Mouse (Mus musculus) embryonic facial prominence, embryonic 10.5 days (tissue): Measurements from ENCODE around the gene Islr. TPM values are rescaled to one million over a fixed set of nuclear protein-coding genes. Genes with fewer than 3 reads are reported as not detected.

ENCODE experiments used
- DNase-seq: peaks from one replicate; pipeline ENCODE4 v3.0.0-alpha.2; 2017; ENCODE audit warnings: low spot score
- H3K27ac ChIP-seq: fragments of 300-500 bp; sonication (generic); replicated peaks from 2 replicates; pipeline ENCODE4 v1.5.1; 2016; ENCODE audit warnings: mild to moderate bottlenecking
- H3K27me3 ChIP-seq: fragments of 300-500 bp; sonication (generic); replicated peaks from 2 replicates; pipeline ENCODE4 v1.6.1; 2016; ENCODE audit warnings: low read depth, mild to moderate bottlenecking; ENCODE audit not compliant: poor library complexity, severe bottlenecking
- H3K36me3 ChIP-seq: fragments of 300-500 bp; sonication (generic); replicated peaks from 2 replicates; pipeline ENCODE4 v1.6.1; 2016; ENCODE audit warnings: mild to moderate bottlenecking, moderate library complexity
- H3K4me1 ChIP-seq: fragments of 300-500 bp; sonication (generic); 2 replicates; pipeline ENCODE4 v1.6.1; 2016
- H3K4me3 ChIP-seq: fragments of 300-500 bp; sonication (generic); 2 replicates; pipeline ENCODE4 v1.5.1; 2016; ENCODE audit warnings: mild to moderate bottlenecking, moderate library complexity
- H3K9me3 ChIP-seq: fragments of 300-500 bp; sonication (generic); 2 replicates; pipeline ENCODE4 v1.6.1; 2016; ENCODE audit warnings: mild to moderate bottlenecking
- WGBS: fragments of 180-500 bp; shearing (Covaris S2); methylation state at CpG from one replicate; pipeline ENCODE4 v1.1.7; 2016; 5-methylcytosine and 5-hydroxymethylcytosine counted together
- polyA plus RNA-seq: library from polyadenylated mRNA; unstranded; fragments of >200 nt; fragmentation: Nextera tagmentation; extraction: Ambion mirVana; gene quantifications from 2 replicates; pipeline ENCODE4 v1.2.1, GENCODE M21; 2016

Islr gene
- polyA plus RNA-seq, 1 experiment from 2014 or later = 18.2 TPM

DNA sequence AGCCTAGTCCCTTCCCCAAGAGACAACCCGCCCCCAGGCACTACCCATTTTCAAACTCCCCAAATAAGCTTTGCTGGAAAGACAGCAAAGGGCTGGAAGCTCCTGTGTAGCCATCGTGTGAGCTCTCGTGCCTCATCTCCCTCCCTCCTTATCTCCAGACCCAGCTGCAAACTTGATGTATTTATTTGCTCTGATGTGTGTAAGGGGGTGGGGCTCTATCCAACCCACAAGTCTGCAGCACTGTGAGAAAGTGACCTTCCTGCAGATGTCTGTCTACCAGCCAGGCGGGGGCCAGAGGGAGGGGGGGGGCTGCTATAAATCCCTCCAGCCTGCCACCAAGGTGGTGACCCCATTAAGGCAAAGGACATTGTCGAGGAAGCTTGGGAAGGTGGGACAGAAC lies 9.8 kb upstream of the Islr start:
- Histone ChIP-seq H3K36me3 (peaks cover 1% of the 10 kb centered on the region; the same call in 1 of the 2 replicates), H3K27me3 (peaks cover 17% of the 10 kb centered on the region), H3K4me3 (no peak overlapping the region), H3K9me3 (no peaks in the 10 kb centered on the region), H3K4me1 (peaks cover 35% of the 10 kb centered on the region), H3K27ac (no peak overlapping the region)
- DNase-seq = no peak
- WGBS = 36% methylated on average over 5 of the region's 5 CpGs

DNA sequence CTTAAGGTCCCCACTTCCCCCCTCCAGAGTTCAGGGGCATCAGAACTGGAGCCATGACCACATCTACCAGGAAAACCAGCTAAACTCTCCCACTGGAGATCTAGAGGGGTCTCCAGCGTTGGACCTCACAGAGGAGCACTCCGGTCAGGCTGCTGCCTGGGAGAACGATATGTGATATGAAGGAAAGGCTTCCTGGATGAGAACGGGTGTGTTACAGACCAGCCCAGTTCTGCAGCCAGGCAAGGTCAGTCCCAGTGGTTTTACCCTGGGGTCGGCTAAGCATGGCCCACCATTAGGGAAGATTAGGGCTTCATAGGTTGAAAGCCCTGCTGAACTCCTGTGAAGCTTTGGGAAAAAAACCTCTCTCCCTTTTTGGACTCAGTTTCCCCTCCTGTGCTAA lies 9.3 kb upstream of the Islr start:
- Histone ChIP-seq H3K27ac (no peak overlapping the region), H3K4me1 (peaks cover 35% of the 10 kb centered on the region), H3K36me3 (no peaks in the 10 kb centered on the region), H3K9me3 (no peaks in the 10 kb centered on the region), H3K4me3 (no peak overlapping the region), H3K27me3 (peaks cover 17% of the 10 kb centered on the region)
- WGBS = 75% methylated on average over 5 of the region's 5 CpGs
- DNase-seq = no peak

- no peak for DNase-seq
- Histone ChIP-seq H3K27me3 (peaks cover 41% of the 10 kb centered on the region), H3K27ac (no peak overlapping the region), H3K4me1 (peaks cover 20% of the 10 kb centered on the region), H3K36me3 (no peaks in the 10 kb centered on the region), H3K9me3 (no peaks in the 10 kb centered on the region), H3K4me3 (no peak overlapping the region)
- WGBS = 91% methylated on average over 2 of the region's 2 CpGs
Measured at GRCm38 (mm10) chr9:58210304-58210627, 6.2 kb upstream of the Islr start.

- WGBS = 79% methylated on average over 8 of the region's 8 CpGs
- DNase-seq = no peak
Measured at GRCm38 (mm10) chr9:58209462-58210303, 5.6 kb upstream of the Islr start.

DNA sequence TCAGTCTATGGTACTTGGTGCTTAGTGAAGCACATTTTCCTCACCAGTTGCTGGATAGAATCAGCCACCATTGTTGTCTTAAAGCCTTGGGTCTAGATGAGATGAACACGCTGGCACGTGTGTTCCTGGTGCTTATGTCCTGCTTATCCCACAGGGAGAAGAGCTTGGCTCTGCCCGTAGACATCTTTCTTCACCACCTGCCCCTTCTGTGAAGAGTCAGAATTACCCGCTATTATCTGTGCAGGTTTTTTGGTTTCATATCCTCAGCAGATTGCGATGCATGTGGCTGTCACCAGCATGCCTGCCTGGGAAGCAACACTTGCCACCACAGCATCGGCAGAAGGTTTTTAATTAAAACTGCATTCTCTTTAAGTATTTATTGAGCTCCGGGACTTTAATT lies 1.9 kb upstream of the Islr start:
- WGBS = 88% methylated on average over 7 of the region's 7 CpGs
- peaks cover 64% of the 10 kb centered on the region for H3K27me3 ChIP-seq
- no peak for DNase-seq
- no peaks in the 10 kb centered on the region for H3K9me3 ChIP-seq
- no peak overlapping the region for H3K4me3 ChIP-seq
- peaks cover 32% of the 10 kb centered on the region for H3K4me1 ChIP-seq
- H3K36me3 ChIP-seq = no peaks in the 10 kb centered on the region
- no peak overlapping the region for H3K27ac ChIP-seq

More at GRCm38 (mm10) chr9:58209462-58210303, 5.6 kb upstream of the Islr start:
- H3K9me3 ChIP-seq = no peaks in the 10 kb centered on the region
- peaks cover 47% of the 10 kb centered on the region for H3K27me3 ChIP-seq
- H3K27ac ChIP-seq = no peak overlapping the region
- no peak overlapping the region for H3K4me3 ChIP-seq
- no peaks in the 10 kb centered on the region for H3K36me3 ChIP-seq
- H3K4me1 ChIP-seq = peaks cover 14% of the 10 kb centered on the region

DNA sequence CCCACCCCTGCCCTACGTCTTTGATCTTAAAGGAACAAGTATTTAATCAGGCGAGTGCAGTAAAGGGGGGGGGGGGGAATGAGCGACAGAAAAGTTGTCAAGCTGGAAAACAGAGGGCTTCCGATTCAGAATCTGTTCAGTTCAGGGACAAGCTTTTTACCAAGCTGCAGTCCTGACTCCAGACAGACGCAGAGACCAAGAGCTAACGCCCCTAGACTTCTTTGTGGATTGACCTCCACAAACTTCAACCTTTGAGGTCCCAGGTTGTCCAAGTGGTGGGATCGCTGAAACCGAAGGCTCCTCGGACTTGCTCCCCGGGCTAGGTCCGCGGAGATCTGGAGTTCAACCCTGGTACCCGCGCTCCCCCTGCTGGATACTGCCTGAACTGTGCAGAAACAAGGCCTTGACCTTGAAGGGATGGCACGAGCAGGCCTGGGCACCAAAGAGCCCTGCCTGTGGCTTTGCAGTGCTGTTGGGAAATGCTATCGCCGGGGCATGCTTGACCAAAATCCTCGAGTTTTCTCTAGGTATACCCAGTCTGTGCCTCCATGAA lies 418 bp upstream of the Islr start:
- Histone ChIP-seq H3K27me3 (peaks cover 79% of the 10 kb centered on the region), H3K9me3 (no peaks in the 10 kb centered on the region), H3K36me3 (no peaks in the 10 kb centered on the region), H3K4me3 (peak overlapping the region; percentile 50), H3K27ac (0 out of 2 replicates have a peak overlapping the region, but pooled peaks have one; percentile 11), H3K4me1 (peaks cover 45% of the 10 kb centered on the region)
- WGBS = 5% methylated on average over 18 of the region's 18 CpGs
- peak; percentile 93 for DNase-seq

DNA sequence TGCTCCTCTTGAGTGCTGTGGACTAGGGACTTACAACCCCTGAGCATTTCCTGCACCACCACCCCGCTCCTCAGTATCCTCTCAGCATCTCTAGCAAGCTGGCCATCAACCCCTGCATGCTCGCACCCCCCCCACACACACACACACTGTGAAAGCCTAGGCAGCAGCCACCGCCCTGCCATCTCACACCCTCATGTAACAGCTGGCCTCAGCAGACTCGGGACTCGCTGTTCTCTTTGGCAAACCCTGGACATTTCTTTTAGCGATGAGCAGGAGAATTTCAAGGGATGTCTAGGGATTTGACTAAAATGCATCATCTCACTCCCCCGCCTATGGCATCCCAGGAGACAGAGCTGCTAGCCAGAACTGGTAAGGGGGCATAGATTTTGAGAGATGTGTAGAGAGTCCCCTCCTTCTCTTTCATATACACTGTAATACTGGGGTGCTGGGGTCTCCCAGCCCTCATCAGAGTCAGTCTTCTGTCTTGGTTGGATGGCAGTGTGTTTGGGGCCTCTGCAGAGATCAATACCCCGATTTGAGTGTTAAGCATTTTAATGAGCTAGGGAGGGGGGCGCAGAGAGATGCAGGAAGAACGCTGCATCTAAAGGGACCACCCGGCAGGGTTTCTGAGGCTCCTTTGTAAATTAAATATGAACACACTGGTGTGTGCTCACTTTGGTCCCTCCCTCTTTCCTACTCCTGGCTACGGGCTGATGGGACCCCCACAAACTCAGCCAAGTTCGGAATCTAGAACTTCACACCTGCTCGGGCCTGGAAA lies 1.2 kb downstream of the Islr start:
- H3K27ac ChIP-seq = peak overlapping the region; percentile 62; the same call in 1 of the 2 replicates
- peaks cover 92% of the 10 kb centered on the region for H3K27me3 ChIP-seq
- H3K9me3 ChIP-seq = no peaks in the 10 kb centered on the region
- 4% methylated on average over 14 of the region's 14 CpGs for whole genome bisulfite sequencing
- H3K4me3 ChIP-seq = peak overlapping the region; percentile 50
- H3K4me1 ChIP-seq = peaks cover 62% of the 10 kb centered on the region
- no peaks in the 10 kb centered on the region for H3K36me3 ChIP-seq
- DNase-seq = peak; percentile 38

- WGBS = under 1% methylated on average over 37 of the region's 37 CpGs
- Histone ChIP-seq H3K27me3 (peaks cover 97% of the 10 kb centered on the region), H3K9me3 (no peaks in the 10 kb centered on the region), H3K36me3 (no peaks in the 10 kb centered on the region), H3K4me3 (peak overlapping the region; percentile 50), H3K27ac (0 out of 2 replicates have a peak overlapping the region, but pooled peaks have one; percentile 21), H3K4me1 (peaks cover 70% of the 10 kb centered on the region)
- DNase-seq = no peak
Measured at GRCm38 (mm10) chr9:58201861-58202549, 2.1 kb downstream of the Islr start.

DNA sequence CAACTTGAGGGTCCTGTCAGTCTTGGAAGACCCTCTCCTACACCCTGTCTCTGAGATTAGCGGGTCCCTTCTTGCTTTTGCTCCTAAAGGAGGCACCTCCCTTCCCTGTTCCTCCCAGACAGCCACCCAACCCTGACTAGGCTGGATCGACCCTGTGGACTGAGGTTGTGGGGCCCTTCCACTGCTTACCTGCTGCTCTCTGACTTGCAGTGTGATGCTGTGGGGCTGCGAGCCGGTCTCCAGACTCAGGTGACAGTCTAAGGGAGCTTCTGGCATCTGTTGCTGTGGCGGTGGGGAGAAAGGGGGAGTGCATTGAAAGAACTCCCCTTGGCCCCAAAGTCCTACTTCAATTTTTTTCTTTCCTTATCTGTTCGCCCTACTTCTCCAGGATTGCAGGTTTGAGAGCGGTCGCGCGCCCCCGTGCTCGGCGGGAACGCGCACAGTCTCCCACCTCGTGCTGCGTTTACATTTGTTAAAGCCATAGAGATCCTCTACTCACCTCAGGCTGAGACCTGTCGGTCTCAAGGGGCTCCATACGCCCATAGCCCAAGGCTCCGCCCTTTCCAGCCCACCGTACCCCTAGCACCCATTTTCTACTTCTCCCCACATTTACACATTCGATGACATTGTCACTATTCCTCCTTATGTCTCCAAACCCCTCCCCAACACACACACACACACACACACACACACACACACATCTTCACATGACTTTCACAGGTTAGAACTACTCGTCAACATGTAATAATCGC lies 2.8 kb downstream of the Islr start:
- H3K27ac ChIP-seq = 0 out of 2 replicates have a peak overlapping the region, but pooled peaks have one; percentile 3
- 2% methylated on average over 24 of the region's 24 CpGs for WGBS
- H3K27me3 ChIP-seq = peaks cover 97% of the 10 kb centered on the region
- H3K4me1 ChIP-seq = peaks cover 77% of the 10 kb centered on the region
- H3K9me3 ChIP-seq = no peaks in the 10 kb centered on the region
- H3K4me3 ChIP-seq = peak overlapping the region; percentile 50
- H3K36me3 ChIP-seq = no peaks in the 10 kb centered on the region
- peak; percentile 48 for DNase-seq

DNA sequence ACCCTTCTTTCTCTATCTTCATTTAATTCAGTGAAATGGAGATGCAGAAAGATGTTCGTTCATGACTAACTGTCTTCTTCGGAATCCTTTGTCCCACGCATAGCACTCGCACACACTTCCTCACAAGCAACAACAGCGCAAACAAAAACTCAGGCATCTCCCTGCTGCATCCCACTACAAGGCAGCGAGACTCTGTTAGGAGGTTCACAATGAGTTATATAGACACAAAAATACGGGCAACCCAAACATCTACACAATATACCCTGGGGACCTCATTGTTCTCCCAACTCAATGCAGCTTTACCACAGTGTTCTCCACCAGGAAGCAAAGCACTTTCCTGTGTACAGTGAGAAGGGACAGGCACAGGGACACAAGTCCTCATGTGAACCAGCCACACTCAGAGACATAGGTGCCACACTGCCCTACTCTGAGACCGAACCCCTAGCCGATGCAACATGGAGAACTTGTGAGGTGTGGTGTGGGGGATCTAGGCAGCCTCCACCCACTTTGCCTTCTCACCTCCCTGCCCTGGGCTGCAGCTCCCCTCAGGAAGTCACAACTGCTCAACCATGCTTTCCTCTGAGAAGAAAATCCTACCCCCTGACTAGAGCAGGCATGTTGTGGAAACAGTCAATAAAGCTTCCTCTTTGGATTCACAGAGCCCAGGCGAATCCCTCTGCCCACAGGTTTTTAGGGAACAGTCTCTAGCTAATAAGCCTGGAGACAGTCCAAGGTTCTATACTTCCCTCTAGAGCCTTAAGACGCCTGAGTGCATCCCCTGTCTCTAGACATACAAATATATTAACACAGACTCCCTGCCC lies 3.6 kb downstream of the Islr start:
- Histone ChIP-seq H3K36me3 (no peaks in the 10 kb centered on the region), H3K9me3 (no peaks in the 10 kb centered on the region), H3K4me3 (peak overlapping the region; percentile 50), H3K27ac (no peak overlapping the region; the same call in 1 of the 2 replicates), H3K27me3 (peaks cover 97% of the 10 kb centered on the region), H3K4me1 (peaks cover 85% of the 10 kb centered on the region)
- peak; percentile 25 for DNase-seq
- 7% methylated on average over 11 of the region's 11 CpGs for WGBS
